Mouse (Mus musculus): ENCODE data around the gene Icos.

Gene Icos

GRCm38 (mm10) chr1:60962095-60962494 lies 15.6 kb upstream of the Icos start:
- in situ Hi-C loops (cut with MboI) = no loop called here

- in situ Hi-C loops (cut with MboI) = no loop called here
These were observed 10.2 kb upstream of the Icos start for GRCm38 (mm10) chr1:60967521-60967920.

- in situ Hi-C loops (cut with MboI) = no loop called here
These were observed 6.9 kb upstream of the Icos start for GRCm38 (mm10) chr1:60970846-60971245.

- in situ Hi-C loops (cut with MboI) = no loop called here
These were observed 3.5 kb upstream of the Icos start for GRCm38 (mm10) chr1:60974221-60974620.

- in situ Hi-C loops (cut with MboI) = no loop called here
These were observed 2.0 kb upstream of the Icos start for GRCm38 (mm10) chr1:60975646-60976294.

GRCm38 (mm10) chr1:60979126-60979842 lies 1.6 kb downstream of the Icos start:
- in situ Hi-C loops (cut with MboI) = no loop called here

GRCm38 (mm10) chr1:60979843-60980235 lies 2.1 kb downstream of the Icos start:
- in situ Hi-C loops (cut with MboI) = no loop called here

- in situ Hi-C loops (cut with MboI) = no loop called here
These were observed 7.3 kb downstream of the Icos start for GRCm38 (mm10) chr1:60985075-60985474.

GRCm38 (mm10) chr1:60986141-60986540 lies 8.4 kb downstream of the Icos start:
- in situ Hi-C loops (cut with MboI) = no loop called here

GRCm38 (mm10) chr1:60989086-60989485 lies 11.4 kb downstream of the Icos start:
- in situ Hi-C loops (cut with MboI) = no loop called here

GRCm38 (mm10) chr1:60990305-60990704 lies 12.6 kb downstream of the Icos start:
- in situ Hi-C loops (cut with MboI) = no loop called here

GRCm38 (mm10) chr1:60998008-60998557 lies 20.4 kb downstream of the Icos start:
- in situ Hi-C loops (cut with MboI) = no loop called here

- in situ Hi-C loops (cut with MboI) = no loop called here
These were observed 21.0 kb downstream of the Icos start for GRCm38 (mm10) chr1:60998689-60999088.

- in situ Hi-C loops (cut with MboI) = no loop called here
These were observed 24.1 kb downstream of the Icos start for GRCm38 (mm10) chr1:61001786-61002354.

- in situ Hi-C loops (cut with MboI) = no loop called here
These were observed 28.5 kb downstream of the Icos start for GRCm38 (mm10) chr1:61006229-61006628.

- in situ Hi-C loops (cut with MboI) = no loop called here
These were observed 29.8 kb downstream of the Icos start for GRCm38 (mm10) chr1:61007516-61007915.

- in situ Hi-C loops (cut with MboI) = no loop called here
These were observed 38.9 kb downstream of the Icos start for GRCm38 (mm10) chr1:61016578-61017118.

- in situ Hi-C loops (cut with MboI) = no loop called here
These were observed 49.0 kb downstream of the Icos start for GRCm38 (mm10) chr1:61026712-61027111.

GRCm38 (mm10) chr1:61027519-61027918 lies 49.8 kb downstream of the Icos start:
- in situ Hi-C loops (cut with MboI) = no loop called here

GRCm38 (mm10) chr1:61029919-61030318 lies 52.2 kb downstream of the Icos start:
- in situ Hi-C loops (cut with MboI) = no loop called here

- in situ Hi-C loops (cut with MboI) = no loop called here
These were observed 52.8 kb downstream of the Icos start for GRCm38 (mm10) chr1:61030532-61030931.

- in situ Hi-C loops (cut with MboI) = no loop called here
These were observed 57.5 kb downstream of the Icos start for GRCm38 (mm10) chr1:61035270-61035669.

GRCm38 (mm10) chr1:61038223-61038622 lies 60.5 kb downstream of the Icos start:
- in situ Hi-C loops (cut with MboI) = no loop called here

All from mature B cell (primary cell).